Mouse (Mus musculus) myocyte (in vitro differentiated cells): ENCODE measurements around the gene Nlrp4c. TPM values are rescaled to one million over a fixed set of nuclear protein-coding genes. Genes with fewer than 3 reads are reported as not detected.

ENCODE experiments used
- H3K27me3 ChIP-seq: one replicate; pipeline ENCODE4 v1.6.1; 2011; ENCODE audit not compliant: control insufficient read depth, insufficient read depth, insufficient read length
- H3K36me3 ChIP-seq: one replicate; pipeline ENCODE4 v1.6.1; 2011; ENCODE audit not compliant: control insufficient read depth, insufficient read depth
- H3K4me2 ChIP-seq: one replicate; pipeline ENCODE4 v1.6.1; 2011; ENCODE audit warnings: low read depth, control low read depth
- H3K4me3 ChIP-seq: one replicate; pipeline ENCODE4 v1.5.1; 2011; ENCODE audit warnings: mild to moderate bottlenecking, control low read depth, moderate library complexity
- H3K79me2 ChIP-seq: one replicate; pipeline ENCODE4 v1.6.1; 2011; ENCODE audit not compliant: control insufficient read depth, insufficient read depth
- H3ac ChIP-seq: one replicate; pipeline ENCODE4 v1.6.1; 2011; ENCODE audit not compliant: control insufficient read depth, insufficient read length
- CEBPB ChIP-seq: IDR thresholded peaks from 2 replicates; pipeline ENCODE4 v1.6.1; 2011; ENCODE audit warnings: mild to moderate bottlenecking, moderate library complexity; ENCODE audit not compliant: poor library complexity, insufficient read depth, severe bottlenecking
- E2F4 ChIP-seq: IDR thresholded peaks from one replicate; pipeline ENCODE4 v1.6.1; 2011; ENCODE audit warnings: mild to moderate bottlenecking, control low read depth, moderate library complexity; ENCODE audit not compliant: insufficient read depth
- MAX ChIP-seq: IDR thresholded peaks from one replicate; pipeline ENCODE4 v1.6.1; 2011; ENCODE audit warnings: low read depth, mild to moderate bottlenecking, control low read depth
- MYOD1 ChIP-seq, 3 experiments: IDR thresholded peaks; one replicate each; pipeline ENCODE4 v1.6.1; 2011; ENCODE audit warnings: control low read depth in 2 of 3, low read depth in 2 of 3, mild to moderate bottlenecking in 2 of 3, moderate library complexity in 1 of 3; ENCODE audit not compliant: insufficient read length in 2 of 3, control insufficient read depth in 1 of 3
- MYOG ChIP-seq, 3 experiments: IDR thresholded peaks; one replicate each; pipeline ENCODE4 v1.6.1; 2011; ENCODE audit warnings: control low read depth in 2 of 3, low read depth in 2 of 3, mild to moderate bottlenecking in 2 of 3; ENCODE audit not compliant: insufficient read length in 2 of 3, control insufficient read depth in 1 of 3, insufficient read depth in 1 of 3
- POLR2A ChIP-seq: IDR thresholded peaks from one replicate; pipeline ENCODE4 v1.6.1; 2011; ENCODE audit warnings: low read depth, mild to moderate bottlenecking, control low read depth, moderate library complexity; ENCODE audit not compliant: insufficient read length
- POLR2AphosphoS2 ChIP-seq: IDR thresholded peaks from one replicate; pipeline ENCODE4 v1.6.1; 2011; ENCODE audit warnings: low read depth, control low read depth; ENCODE audit not compliant: insufficient read length
- REST ChIP-seq: IDR thresholded peaks from one replicate; pipeline ENCODE4 v1.6.1; 2011; ENCODE audit warnings: mild to moderate bottlenecking, control low read depth, moderate library complexity; ENCODE audit not compliant: insufficient read depth, insufficient read length
- SRF ChIP-seq: IDR thresholded peaks from one replicate; pipeline ENCODE4 v1.6.1; 2011; ENCODE audit warnings: low read depth; ENCODE audit not compliant: control insufficient read depth, insufficient read length
- TCF12 ChIP-seq: IDR thresholded peaks from one replicate; pipeline ENCODE4 v1.6.1; 2011; ENCODE audit warnings: mild to moderate bottlenecking, control low read depth; ENCODE audit not compliant: poor library complexity, insufficient read depth, severe bottlenecking
- TCF3 ChIP-seq: IDR thresholded peaks from one replicate; pipeline ENCODE4 v1.6.1; 2011; ENCODE audit warnings: low read depth, control low read depth; ENCODE audit not compliant: insufficient read length
- USF1 ChIP-seq: IDR thresholded peaks from one replicate; pipeline ENCODE4 v1.6.1; 2011; ENCODE audit warnings: low read depth, mild to moderate bottlenecking, control low read depth, moderate library complexity
- polyA plus RNA-seq: library from polyadenylated mRNA; unstranded; fragments of >200 nt; fragmentation: generic; extraction: Trizol; gene quantifications from one replicate; pipeline ENCODE4 v1.2.1, GENCODE M21; 2012; ENCODE audit warnings: missing spikeins

The Nlrp4c gene
- polyA plus RNA-seq, 1 experiment = not detected

- H3ac ChIP-seq = no peak overlapping the region
- H3K27me3 ChIP-seq = no peaks in the 10 kb centered on the region
- H3K4me3 ChIP-seq = no peak overlapping the region
- H3K36me3 ChIP-seq = peaks cover 10% of the 10 kb centered on the region
- TF ChIP-seq REST (no peak), SRF (peak; percentile 37), TCF3 (no peak), CEBPB (no peak)
- no peaks in the 10 kb centered on the region for H3K79me2 ChIP-seq
- H3K4me2 ChIP-seq = no peak overlapping the region
Measured at GRCm38 (mm10) chr7:6126690-6127448, 81.9 kb downstream of the Nlrp4c start.

- H3ac ChIP-seq = no peak overlapping the region
- TF ChIP-seq TCF12 = no peak
- peak; percentile 55 for TF ChIP-seq REST
- no peaks in the 10 kb centered on the region for H3K27me3 ChIP-seq
- no peak overlapping the region for H3K4me3 ChIP-seq
- no peak overlapping the region for H3K4me2 ChIP-seq
- peaks cover 3% of the 10 kb centered on the region for H3K79me2 ChIP-seq
- peaks cover 25% of the 10 kb centered on the region for H3K36me3 ChIP-seq
Measured at GRCm38 (mm10) chr7:6130346-6130745, 85.4 kb downstream of the Nlrp4c start.

- Histone ChIP-seq H3K4me3 (no peak overlapping the region), H3K36me3 (peaks cover 34% of the 10 kb centered on the region), H3K4me2 (no peak overlapping the region)
Measured at GRCm38 (mm10) chr7:6132646-6133045, 87.7 kb downstream of the Nlrp4c start.

GRCm38 (mm10) chr7:6136497-6136896, 91.5 kb downstream of the Nlrp4c start:
- no peak for TF ChIP-seq MAX
- no peak for TF ChIP-seq E2F4
- TF ChIP-seq SRF = no peak
- TF ChIP-seq POLR2A = no peak
- no peak for TF ChIP-seq POLR2AphosphoS2
- no peak for TF ChIP-seq USF1
- no peak for TF ChIP-seq TCF3
- TF ChIP-seq REST = no peak
- TF ChIP-seq MYOD1 (IDR thresholded peaks at IDR 0.05; ENCODE audit: control insufficient read depth in 1 of 3, insufficient read length in 2 of 3, low read depth in 2 of 3) = no peak
- Histone ChIP-seq H3ac (no peak overlapping the region), H3K36me3 (peaks cover 40% of the 10 kb centered on the region), H3K79me2 (peaks cover 7% of the 10 kb centered on the region), H3K4me3 (no peak overlapping the region), H3K4me2 (no peak overlapping the region), H3K27me3 (no peaks in the 10 kb centered on the region)

More at GRCm38 (mm10) chr7:6132646-6133045, 87.7 kb downstream of the Nlrp4c start:
- TF ChIP-seq CEBPB = no peak
- no peak for TF ChIP-seq MYOG (IDR thresholded peaks at IDR 0.05; ENCODE audit: control insufficient read depth in 1 of 3, insufficient read depth in 1 of 3, insufficient read length in 2 of 3, low read depth in 2 of 3)
- no peak for TF ChIP-seq POLR2AphosphoS2
- H3ac ChIP-seq = no peak overlapping the region
- H3K27me3 ChIP-seq = no peaks in the 10 kb centered on the region
- peaks cover 3% of the 10 kb centered on the region for H3K79me2 ChIP-seq

- Histone ChIP-seq H3K36me3 (peaks cover 34% of the 10 kb centered on the region), H3K4me2 (no peak overlapping the region), H3K4me3 (no peak overlapping the region), H3K27me3 (no peaks in the 10 kb centered on the region), H3ac (no peak overlapping the region), H3K79me2 (peaks cover 21% of the 10 kb centered on the region)
- no peak for TF ChIP-seq MAX
- TF ChIP-seq SRF = peak; percentile 76
- peak in 2 of 3 experiments; percentile 11 to 46 for TF ChIP-seq MYOD1 (IDR thresholded peaks at IDR 0.05; ENCODE audit: control insufficient read depth in 1 of 3, insufficient read length in 2 of 3, low read depth in 2 of 3)
- TF ChIP-seq MYOG (IDR thresholded peaks at IDR 0.05; ENCODE audit: control insufficient read depth in 1 of 3, insufficient read depth in 1 of 3, insufficient read length in 2 of 3, low read depth in 2 of 3) = peak in 1 of 3 experiments; percentile 55
Measured at GRCm38 (mm10) chr7:6139295-6139694, 94.3 kb downstream of the Nlrp4c start.
